Mouse (Mus musculus) left cerebral cortex, postnatal 4 days (tissue): ENCODE data around the gene Tex22. TPM values are rescaled to one million over a fixed set of nuclear protein-coding genes. Genes with fewer than 3 reads are reported as not detected.

ENCODE experiments used
- DNase-seq: peaks from one replicate; pipeline ENCODE4 v3.0.0-alpha.2; 2022
- intact Hi-C: fragments of 180-260 bp; cut with DNase I; formaldehyde crosslinking; loops from one replicate; pipeline ENCODE4 v1.15.1; 2025
- total RNA-seq, 2 experiments: library from RNA; stranded (reverse); gene quantifications; 2 replicates each; pipeline ENCODE4 v1.2.3; 2021

The Tex22 gene
- total RNA-seq, 2 experiments from 2014 or later = 0.40 to 0.74 TPM

DNA sequence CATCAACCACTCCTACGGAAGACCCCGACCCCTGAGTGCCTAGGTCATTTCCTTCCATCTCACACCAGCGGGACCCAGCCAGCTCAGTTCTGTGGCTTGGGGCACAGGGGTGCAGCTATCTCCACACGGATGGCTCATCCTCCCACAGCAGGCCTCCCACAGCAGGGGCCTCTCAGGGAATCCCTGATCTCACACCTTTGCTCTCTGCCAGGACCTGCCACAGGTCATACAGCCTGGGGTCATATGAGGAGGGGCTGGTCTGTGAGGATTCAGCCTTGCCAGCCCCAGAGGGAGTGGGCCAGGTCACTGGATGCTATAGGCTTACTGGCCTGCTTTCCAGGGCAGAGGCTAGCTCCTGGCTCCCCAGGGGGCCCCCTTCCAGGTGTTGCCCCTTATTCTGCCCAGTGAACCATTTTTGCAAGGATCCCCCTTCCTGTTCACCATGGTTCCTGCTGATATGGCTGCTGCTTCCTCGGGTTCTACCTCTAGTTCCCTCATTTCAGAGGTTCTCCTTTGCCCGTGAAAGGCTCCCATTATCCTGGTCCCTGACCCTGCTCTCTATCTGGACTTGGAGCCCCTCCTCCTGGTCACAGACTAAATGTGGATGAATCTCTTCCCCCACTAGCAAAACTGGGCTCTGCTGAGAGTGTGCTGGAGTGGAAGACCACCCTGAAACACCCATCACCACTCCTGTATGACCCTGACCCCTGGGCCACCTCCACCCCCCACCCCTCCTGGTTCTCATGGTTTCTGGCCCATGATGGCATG lies 25.4 kb downstream of the Tex22 start:
- intact Hi-C loops = no loop called here
- DNase-seq = no peak

DNA sequence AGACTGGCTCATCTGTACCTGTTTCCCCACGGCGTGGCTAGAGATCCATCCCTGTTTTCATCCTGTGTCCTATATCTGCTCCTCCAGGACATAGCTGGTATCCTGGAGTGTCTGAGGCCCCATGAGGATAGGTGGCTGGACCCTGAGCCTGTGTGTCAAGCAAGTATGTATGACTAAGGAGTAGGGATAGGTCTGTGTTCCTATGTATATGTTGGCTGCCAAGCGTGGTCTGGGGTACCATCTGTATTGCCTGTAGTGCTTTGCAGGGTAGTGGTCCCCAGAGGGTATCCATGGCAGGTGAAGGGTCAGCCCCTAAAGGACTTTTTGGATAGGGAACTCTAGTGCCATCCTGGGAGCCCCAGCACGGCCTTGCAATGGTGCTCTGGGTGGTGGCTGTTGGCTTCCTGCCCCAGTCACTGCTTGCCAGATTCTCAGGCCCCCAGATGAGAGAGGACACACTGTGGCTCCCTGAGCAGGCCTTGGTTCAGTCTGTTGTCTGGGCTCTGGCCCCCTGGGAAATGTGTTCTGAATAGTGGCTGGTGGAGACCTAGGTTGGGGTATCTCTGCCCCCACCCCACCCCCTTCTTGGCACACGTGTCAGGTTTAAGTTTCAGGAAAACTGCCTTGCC lies 26.3 kb downstream of the Tex22 start:
- intact Hi-C loops = no loop called here
- peak; percentile 51 for DNase-seq

DNA sequence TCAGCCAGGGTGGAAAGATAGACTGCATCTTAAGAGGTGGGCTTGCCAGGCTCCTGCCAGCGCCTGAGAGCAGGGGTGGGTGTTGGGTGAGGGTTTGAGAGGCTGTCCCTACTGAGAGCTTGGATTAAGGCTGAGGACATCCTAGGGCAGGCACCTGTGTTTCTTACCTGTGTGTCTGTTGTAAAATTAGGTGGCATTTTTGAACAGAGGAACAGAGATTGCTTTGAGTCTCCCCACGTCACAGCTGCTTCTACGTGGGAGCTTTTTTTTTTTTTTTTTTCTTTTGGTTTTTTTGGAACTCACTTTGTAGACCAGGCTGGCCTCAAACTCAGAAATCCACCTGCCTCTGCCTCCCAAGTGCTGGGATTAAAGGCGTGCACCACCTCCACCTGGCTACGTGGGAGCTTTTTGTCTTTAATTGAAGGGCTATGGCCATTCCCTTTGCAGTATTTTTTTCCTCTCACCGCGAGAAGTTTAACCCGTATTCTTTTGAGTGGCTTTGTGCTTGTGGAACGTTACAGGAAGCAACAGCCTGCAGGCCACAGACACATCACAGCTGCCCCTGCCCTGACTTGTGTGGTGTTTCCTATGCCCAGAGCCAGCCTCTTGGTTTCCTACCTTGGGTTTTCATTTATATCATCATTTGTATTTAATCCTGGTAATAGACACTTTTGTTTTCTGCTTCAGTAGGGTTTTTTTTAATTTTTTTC lies 27.1 kb downstream of the Tex22 start:
- DNase-seq = no peak
- intact Hi-C loops = no loop called here

DNA sequence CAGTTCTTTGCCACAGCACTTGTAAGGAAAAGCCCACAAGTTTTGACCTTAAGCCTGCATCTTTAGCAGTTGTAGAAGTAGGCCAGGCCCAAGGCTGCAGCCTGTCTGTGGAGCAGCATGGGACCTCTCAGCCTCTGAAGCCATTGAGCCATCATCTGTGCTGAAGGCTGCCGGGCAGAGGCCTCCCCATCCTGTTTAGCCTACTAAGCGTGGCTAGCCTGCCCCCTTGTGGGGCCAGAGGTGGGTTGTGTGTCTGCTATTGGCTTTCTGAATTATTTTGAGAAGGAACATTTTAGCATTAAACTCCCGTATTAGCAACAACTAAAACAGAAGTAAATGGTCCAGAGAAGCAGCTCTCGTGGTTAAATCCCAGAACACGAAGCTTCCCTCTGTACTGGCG lies 28.2 kb downstream of the Tex22 start:
- intact Hi-C loops = no loop called here
- peak; percentile 68 for DNase-seq

DNA sequence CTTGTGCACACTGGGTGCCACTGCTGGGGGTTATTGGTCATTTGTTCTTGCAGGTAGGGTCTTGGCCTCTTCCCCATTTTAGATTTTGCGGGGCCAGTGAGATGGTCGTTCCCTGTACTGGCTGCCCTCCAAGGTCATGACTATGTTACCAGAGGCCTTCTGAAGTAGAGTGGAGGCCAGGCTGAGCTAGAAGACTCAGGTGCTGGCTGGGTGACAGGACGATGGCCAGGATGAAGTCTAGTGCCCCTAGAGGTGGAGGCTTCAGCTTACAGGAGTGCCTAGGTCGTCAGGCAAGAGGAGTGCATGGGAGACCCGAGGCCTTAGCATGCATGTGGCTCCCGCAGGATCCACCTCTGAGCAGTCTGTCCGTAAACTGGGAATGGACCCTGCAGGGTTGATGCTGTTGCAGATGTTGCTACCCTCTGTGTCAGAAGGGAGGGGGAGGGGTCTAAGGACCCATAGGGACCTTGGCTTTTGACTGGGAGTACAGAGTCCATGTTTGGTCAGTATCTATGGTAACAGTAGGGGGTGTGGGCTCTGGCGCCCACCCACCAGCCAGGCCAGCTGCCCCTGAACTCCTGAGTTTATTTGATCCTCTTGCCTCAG lies 29.6 kb downstream of the Tex22 start:
- no peak for DNase-seq
- intact Hi-C loops = no loop called here

DNA sequence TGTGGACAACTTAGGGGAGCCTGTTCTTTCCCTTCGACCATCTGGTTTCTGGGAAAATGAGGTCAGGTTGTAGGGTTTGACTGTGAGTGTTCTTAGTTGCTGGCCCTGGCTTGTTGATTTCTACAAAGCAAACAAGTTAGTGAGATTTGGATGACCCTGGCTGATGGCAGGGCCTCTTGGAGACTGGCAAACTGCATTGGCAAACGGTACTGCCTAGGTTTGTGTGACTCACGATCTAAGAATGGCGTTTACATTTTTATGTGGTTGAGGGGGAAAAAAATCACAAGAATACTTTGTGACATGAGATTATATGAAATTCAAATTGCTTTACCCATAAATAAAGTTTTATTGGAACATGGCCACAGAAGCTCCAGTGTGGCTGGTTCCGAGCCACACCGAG lies 32.1 kb downstream of the Tex22 start:
- DNase-seq = no peak
- intact Hi-C loops = no loop called here

DNA sequence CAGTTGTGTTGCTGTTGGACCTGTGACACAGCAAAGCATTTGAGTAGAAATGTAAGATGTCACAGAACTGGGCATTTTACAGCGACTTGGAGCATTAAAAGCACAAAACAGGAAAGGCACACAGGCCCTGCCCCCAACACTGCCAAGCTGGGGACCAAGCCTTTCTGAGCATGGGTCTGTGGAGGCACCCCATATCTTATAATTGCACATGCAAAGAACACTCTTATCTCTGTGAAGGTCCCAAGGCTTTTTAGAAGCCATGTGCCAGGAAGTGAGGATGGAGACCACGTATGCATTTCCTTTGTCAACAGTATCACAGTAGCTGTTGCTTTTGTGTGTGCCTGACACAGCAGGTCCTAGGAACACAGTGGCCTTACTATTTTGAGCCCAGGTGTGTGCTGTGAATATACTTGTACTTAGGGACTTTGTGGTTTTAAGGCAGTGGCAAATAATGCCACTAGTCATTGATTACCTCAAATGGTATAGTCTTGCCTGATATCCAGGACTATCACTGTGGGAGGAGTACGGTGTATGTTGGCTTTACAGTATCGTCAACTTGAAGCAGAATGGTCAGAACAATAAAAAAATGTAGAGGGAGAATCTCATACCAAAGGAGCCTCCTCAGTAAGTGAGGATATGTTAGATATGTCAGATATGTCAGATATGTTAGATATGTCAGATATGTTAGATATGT lies 33.3 kb downstream of the Tex22 start:
- intact Hi-C loops = no loop called here
- no peak for DNase-seq

DNA sequence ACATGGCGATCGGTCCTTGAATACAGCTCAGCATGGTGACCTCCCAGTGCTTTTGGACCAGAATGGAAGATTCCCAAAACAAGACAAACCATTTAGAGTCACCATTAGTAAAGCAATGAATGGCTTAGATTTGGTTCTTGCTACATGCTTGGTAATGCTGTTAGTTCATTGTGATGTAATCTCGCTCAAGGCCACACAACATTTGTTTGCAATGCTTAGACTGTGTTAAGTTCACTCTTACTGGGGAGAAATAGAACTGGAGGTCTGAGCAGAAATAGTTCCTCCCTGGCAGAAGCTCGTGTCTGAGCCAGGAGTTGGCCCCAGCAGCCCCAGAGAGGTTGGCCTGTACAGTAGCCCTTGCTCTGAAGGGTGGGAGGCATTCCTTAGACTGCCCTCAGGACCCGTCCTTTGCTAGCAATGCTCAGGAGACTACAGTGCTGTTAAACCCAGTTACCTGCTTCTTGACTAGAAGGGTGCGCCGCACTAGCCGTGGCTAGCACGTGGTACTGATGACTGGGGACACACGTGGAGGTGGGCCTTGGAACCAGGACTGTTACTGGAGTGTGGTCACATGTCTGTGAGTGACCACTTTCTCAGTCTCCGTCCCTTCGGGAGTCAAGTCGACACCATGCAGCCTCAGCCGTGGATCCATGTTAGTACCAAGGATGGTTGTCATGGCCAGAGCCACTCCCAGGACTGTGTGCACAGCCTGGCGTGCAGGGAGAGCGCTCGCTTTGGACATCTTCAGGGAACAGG lies 34.4 kb downstream of the Tex22 start:
- intact Hi-C loops = no loop called here
- DNase-seq = no peak

DNA sequence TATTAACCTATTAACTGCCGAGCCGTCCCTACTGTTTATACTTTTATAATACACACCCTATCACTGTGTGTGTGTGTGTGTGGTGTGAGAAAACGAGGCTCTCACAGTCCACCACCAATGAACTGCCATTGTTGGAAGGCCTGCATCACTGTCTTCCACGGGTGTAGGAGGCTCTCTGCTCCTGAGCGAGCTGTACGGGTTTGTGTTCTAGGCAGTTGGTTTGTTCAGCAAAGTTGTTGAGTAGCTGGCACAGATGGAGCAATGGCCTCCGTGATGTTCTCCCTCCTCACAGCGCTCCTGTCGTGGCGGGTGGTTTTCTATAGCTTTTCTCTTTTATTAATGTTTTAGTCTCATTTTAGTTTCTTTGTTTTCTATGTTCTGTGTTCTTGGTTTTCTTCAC lies 35.5 kb downstream of the Tex22 start:
- DNase-seq = no peak
- intact Hi-C loops = no loop called here

DNA sequence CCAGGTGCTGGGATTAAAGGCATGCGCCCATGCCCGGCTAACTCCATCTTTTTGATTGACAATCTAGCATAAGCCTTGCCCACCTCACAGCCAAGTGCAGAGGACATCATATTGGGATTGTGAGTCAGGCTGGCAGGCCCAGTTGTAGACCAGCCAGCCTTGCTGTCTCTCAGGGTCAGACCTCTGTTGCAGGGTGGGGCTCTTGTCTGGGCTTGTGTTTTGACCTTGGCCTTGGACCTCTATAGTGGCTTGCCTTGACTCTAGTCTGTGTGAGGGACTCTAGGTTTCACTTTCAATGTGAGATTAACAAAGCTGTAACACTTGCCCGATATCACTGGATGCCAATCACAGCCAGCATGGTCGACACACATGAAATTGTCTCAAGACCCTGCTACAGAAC lies 39.8 kb downstream of the Tex22 start:
- intact Hi-C loops = no loop called here
- DNase-seq = no peak

DNA sequence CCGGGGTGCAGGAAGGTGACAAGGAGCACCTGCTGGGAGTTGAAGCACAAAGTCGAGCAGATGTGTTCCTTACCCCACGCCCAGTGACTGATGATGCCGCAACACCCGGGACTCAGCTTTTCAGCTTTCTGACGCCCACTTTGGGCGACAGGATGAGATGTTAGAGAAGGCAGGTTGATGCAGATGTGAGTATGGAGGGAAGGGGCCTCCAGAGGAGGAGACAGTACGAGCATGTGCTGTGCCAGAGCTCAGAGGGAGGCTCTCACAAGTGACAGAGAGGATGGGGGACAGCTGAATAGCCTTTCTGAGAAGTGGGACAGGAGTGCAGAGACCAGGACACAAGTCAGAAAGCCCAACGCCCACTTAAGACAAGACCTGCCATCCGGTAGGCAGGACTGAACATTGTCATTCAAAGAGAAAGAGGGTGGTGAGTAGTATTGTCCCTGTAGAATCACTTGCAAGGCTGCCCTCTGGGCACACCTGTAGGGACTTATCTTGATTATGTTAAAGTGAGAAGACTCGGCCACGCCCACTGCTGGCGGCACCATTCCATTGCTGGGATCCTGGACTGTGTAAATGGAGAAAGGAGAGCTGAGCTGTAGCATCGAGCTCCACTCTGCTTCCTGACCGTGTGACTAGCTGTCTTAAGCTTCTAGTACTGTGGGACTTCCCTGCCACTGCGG lies 40.7 kb downstream of the Tex22 start:
- DNase-seq = no peak

DNA sequence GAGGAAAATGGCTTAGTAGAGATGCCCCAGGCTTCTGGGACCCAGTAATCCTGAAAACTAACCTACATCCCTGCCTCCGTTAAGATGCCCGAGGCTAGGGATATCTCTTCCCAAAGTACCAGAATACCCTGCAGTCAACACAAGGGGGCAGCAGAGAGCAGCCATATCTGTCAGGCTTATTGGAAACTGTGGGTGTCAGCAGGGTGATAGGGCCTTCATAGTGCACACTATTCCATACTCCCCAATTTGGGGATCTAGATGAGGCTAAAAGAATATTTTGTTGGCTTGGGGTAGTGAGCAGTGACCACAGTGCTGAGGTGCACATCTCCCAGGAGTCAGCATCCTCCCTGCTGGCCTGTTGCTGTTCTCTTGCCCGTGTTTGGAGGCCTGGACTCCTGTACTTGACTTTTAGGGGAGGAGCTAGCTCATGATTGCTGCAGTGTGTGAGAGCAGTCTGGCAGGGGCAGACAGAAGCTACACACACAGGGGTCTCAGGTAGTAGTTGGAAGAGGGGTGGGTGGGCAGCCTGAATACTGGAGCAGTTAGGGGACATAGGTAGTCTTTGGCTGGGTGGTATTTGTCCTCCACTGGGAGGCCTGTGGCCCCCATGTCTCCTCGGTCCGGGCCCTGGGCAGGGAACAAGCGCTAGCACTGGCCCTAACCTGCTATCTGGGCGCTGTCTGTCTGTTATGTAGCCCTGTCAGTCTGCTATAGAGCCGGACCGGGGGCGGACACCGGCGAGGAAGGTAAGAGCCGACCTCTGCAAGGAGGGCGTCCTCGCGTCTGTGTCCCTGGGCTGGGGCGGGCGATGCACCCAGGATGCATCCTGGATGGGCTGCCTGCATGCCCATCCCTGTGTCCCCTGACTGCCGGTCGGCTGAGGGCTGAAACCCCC lies 45.5 kb downstream of the Tex22 start:
- peak; percentile 85 for DNase-seq
- intact Hi-C loops = no loop called here

More for the DNA sequence above, 40.7 kb downstream of the Tex22 start:
- intact Hi-C loops = no loop called here

DNA sequence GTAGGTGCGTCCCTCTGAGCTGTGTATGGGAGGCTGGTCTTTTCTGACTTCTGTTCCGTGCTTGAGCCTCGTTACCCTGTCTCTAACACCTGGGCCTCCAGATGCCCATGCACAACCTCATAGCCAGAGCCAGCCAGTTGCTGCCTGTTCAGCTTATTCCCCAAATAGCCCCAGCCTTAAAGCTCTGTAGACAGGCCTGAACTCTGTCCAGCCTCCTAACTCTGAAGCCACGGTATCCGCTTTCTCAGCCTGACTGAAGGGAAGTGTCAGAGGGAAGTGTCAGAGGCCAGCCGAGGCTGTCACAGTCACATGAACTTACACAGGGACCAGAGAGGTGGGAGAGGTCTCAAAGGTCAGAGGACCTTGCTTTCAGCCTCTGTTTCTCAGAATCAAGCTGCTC lies 50.4 kb downstream of the Tex22 start:
- intact Hi-C loops = no loop called here

DNA sequence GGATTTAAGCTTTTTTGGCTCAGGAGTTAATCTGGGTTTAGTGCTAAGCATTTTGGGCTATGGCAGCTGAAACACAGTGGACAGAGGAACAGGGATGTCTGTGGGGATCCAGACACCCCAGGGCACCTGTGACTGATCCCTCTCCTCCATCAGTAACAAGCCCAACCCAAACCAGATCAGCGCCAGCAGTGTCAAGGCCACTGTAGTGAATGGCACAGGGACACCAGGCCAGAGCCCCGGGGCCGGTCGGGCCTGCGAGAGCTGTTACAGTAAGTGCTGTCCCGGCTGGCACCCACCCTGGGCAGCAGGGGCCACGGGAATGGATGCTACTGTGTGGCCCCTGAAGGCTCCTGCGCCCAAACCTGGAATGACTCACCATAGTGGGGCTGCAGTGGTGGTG lies 56.4 kb downstream of the Tex22 start:
- intact Hi-C loops = no loop called here
- DNase-seq = no peak

More for the DNA sequence above, 50.4 kb downstream of the Tex22 start:
- DNase-seq = no peak

DNA sequence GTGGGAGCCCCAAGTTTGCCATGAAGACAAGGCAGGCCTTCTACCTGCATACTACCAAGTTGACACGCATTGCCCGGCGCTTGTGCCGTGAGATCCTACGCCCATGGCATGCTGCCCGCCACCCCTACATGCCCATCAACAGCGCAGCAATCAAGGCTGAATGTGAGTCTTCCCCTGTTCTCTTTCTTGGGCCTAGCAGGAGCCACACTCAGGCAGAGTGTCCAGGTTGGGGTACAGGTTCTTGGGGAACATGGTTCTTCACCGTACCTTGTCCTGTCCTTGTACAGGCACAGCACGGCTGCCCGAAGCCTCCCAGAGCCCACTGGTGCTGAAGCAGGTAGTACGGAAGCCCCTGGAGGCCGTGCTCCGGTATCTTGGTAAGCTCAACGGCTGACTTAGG lies 57.3 kb downstream of the Tex22 start:
- intact Hi-C loops = no loop called here

DNA sequence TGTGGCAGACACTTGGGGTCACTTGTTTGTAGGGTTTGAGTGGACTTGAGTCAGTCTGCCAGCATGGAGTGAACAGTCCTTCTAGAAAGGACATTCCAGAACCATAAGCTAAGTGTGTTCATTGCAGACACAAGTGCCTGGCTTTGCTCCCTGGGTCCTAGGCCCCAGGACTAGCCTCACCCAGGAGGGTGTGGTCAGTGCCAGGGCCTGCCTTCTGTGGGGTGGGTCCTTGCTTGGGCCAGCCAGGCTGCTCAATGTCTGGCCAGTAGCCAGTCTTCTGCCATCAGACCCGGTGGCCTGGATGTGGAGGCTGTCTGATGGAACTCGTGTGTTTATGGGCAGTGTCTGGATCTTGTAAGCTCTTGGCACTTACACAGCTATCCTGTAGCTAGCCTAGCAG lies 58.3 kb downstream of the Tex22 start:
- DNase-seq = peak; percentile 61
- intact Hi-C loops = no loop called here

More for the DNA sequence above, 57.3 kb downstream of the Tex22 start:
- no peak for DNase-seq

DNA sequence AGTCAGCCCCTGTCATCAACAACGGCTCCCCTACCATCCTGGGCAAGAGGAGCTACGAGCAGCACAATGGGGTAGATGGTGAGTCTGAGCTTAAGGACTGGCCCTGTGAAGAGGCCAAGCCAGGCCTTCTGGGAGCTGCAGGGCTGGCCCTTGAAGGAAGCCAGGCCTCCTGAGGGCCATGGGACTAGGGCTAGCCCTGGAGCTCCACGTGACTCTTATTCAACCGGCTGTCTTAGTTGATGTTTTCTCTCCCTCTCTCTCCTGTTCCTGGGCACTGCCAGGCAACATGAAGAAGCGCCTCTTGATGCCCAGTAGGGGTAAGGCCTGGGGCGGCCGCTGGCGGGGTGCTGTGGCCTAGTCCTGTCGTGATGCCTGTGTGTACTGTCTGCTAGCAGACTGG lies 59.0 kb downstream of the Tex22 start:
- intact Hi-C loops = no loop called here
- no peak for DNase-seq

DNA sequence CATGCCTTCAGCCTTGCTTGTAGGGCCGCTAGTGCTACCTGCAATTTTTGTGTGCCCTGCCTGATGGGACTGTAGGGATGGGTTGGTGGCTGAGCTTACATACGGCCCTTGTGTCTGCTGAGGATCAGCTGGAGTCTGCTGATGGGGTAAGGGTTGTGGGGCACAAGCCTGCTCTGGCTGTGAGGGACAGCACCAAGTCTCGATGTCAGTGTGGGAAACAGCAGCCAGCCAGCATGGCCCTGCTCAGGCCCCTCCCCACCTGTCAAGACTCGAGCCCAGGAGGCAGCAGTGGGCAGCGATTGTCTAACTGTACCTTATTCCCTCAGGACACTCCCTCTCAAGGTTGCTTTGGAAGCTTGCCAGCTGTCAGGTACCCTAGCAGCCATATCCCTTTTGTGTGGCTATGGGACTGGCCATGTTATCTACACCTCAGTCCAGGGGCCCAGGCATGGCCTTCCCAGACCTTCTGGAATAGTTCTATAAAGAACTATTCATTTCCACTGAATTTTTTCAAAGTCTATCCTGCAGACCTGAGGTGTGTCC lies 59.6 kb downstream of the Tex22 start:
- intact Hi-C loops = no loop called here
- no peak for DNase-seq
